Mouse (Mus musculus) kidney, adult 9 months (tissue): ENCODE results near the gene Ptprcap.
"Not testable (repeated sequence)": the region's sequence is repeated elsewhere in the genome, so short reads cannot be mapped to it uniquely, and the experiment has no call there.

Source experiments
- DNase-seq: peaks from one replicate; pipeline ENCODE4 v3.0.0; 2022

The Ptprcap gene

GRCm38 (mm10) chr19:4125741-4126696 lies 27.4 kb upstream of the Ptprcap start, which contains the start of gene Aip:
Aip (minus strand) TSS chr19:4125858.
- peak; percentile 99 for DNase-seq

- no peak for DNase-seq
These were observed 26.5 kb upstream of the Ptprcap start for GRCm38 (mm10) chr19:4126759-4127495.

GRCm38 (mm10) chr19:4129462-4129861 lies 23.9 kb upstream of the Ptprcap start:
- no peak for DNase-seq

- DNase-seq: no peak
These were observed 23.3 kb upstream of the Ptprcap start for GRCm38 (mm10) chr19:4130106-4130505.

GRCm38 (mm10) chr19:4131075-4131474 lies 22.3 kb upstream of the Ptprcap start:
- no peak for DNase-seq

GRCm38 (mm10) chr19:4131768-4132167 lies 21.6 kb upstream of the Ptprcap start:
- DNase-seq: no peak

- no peak for DNase-seq
These were observed 19.1 kb upstream of the Ptprcap start for GRCm38 (mm10) chr19:4134354-4134753.

GRCm38 (mm10) chr19:4135229-4135962 lies 18.0 kb upstream of the Ptprcap start:
- DNase-seq: not testable (repeated sequence)

GRCm38 (mm10) chr19:4135963-4136345 lies 17.4 kb upstream of the Ptprcap start:
- not testable (repeated sequence) for DNase-seq

GRCm38 (mm10) chr19:4136463-4136862 lies 16.9 kb upstream of the Ptprcap start:
- DNase-seq: no peak

- no peak for DNase-seq
These were observed 15.5 kb upstream of the Ptprcap start for GRCm38 (mm10) chr19:4137913-4138312.

- DNase-seq: no peak
These were observed 14.0 kb upstream of the Ptprcap start, which contains the start of gene Gpr152 for GRCm38 (mm10) chr19:4139446-4139845. Gpr152 (plus strand) TSS chr19:4139787.

- no peak for DNase-seq
These were observed 13.3 kb upstream of the Ptprcap start for GRCm38 (mm10) chr19:4140147-4140546.

- DNase-seq: peak; percentile 51
These were observed 10.8 kb upstream of the Ptprcap start for GRCm38 (mm10) chr19:4142416-4143173.

GRCm38 (mm10) chr19:4143759-4144268 lies 9.6 kb upstream of the Ptprcap start, which contains the start of gene Cabp4:
Cabp4 (minus strand) TSS chr19:4144033.
- DNase-seq: no peak

- DNase-seq: peak; percentile 49
These were observed 8.6 kb upstream of the Ptprcap start for GRCm38 (mm10) chr19:4144550-4145498.

GRCm38 (mm10) chr19:4145936-4146335 lies 7.5 kb upstream of the Ptprcap start:
- DNase-seq: peak; percentile 11

- no peak for DNase-seq
These were observed 6.9 kb upstream of the Ptprcap start for GRCm38 (mm10) chr19:4146366-4147021.

GRCm38 (mm10) chr19:4147022-4147405 lies 6.4 kb upstream of the Ptprcap start:
- DNase-seq: peak; percentile 33
